Mouse (Mus musculus) embryonic facial prominence, embryonic 14.5 days (tissue): Measurements from ENCODE around the gene Gm9821. TPM values are rescaled to one million over a fixed set of nuclear protein-coding genes. Genes with fewer than 3 reads are reported as not detected.
A peak's percentile ranks its signal among the peaks of the same experiment; 100 is the strongest.

Experiments
- ATAC-seq: fragments of 200-750 bp; cut with Nextera tagmentation; 2 replicates; pipeline ENCODE4 v1.8.0; 2017; ENCODE audit warnings: low read depth, moderate number of reproducible peaks, moderate TSS enrichment
- DNase-seq: peaks from one replicate; pipeline ENCODE4 v3.0.0-alpha.2; 2015; ENCODE audit warnings: low spot score
- H3K27ac ChIP-seq: fragments of 300-500 bp; sonication (generic); replicated peaks from 2 replicates; pipeline ENCODE4 v1.5.1; 2014; ENCODE audit warnings: low read depth, mild to moderate bottlenecking, low read length, moderate library complexity
- H3K27me3 ChIP-seq: fragments of 300-500 bp; sonication (generic); replicated peaks from 2 replicates; pipeline ENCODE4 v1.6.1; 2014; ENCODE audit warnings: low read length; ENCODE audit not compliant: control insufficient read depth, insufficient read depth
- H3K36me3 ChIP-seq: fragments of 300-500 bp; sonication (generic); 2 replicates; pipeline ENCODE4 v1.6.1; 2014; ENCODE audit warnings: low read length, mixed read lengths; ENCODE audit not compliant: control insufficient read depth, insufficient read depth
- H3K4me1 ChIP-seq: fragments of 300-500 bp; sonication (generic); 2 replicates; pipeline ENCODE4 v1.6.1; 2014; ENCODE audit warnings: antibody characterized with exemption, low read length; ENCODE audit not compliant: control insufficient read depth, insufficient read depth
- H3K4me2 ChIP-seq: fragments of 300-500 bp; sonication (generic); 2 replicates; pipeline ENCODE4 v1.6.1; 2014; ENCODE audit warnings: low read depth, mild to moderate bottlenecking, low read length, moderate library complexity, mixed read lengths
- H3K4me3 ChIP-seq: fragments of 300-500 bp; sonication (generic); 2 replicates; pipeline ENCODE4 v1.5.1; 2014; ENCODE audit warnings: low read depth, mild to moderate bottlenecking, low read length
- H3K9ac ChIP-seq: fragments of 300-500 bp; sonication (generic); 2 replicates; pipeline ENCODE4 v1.6.1; 2014; ENCODE audit warnings: low read depth, mild to moderate bottlenecking, low read length, moderate library complexity, mixed read lengths
- H3K9me3 ChIP-seq: fragments of 300-500 bp; sonication (generic); 2 replicates; pipeline ENCODE4 v1.6.1; 2016; ENCODE audit warnings: low read length; ENCODE audit not compliant: control insufficient read depth
- WGBS: fragments of 180-500 bp; shearing (Covaris S2); extraction: QIAGEN DNeasy Blood & Tissue Kit; methylation state at CpG from one replicate; pipeline ENCODE4 v1.1.7; 2014; 5-methylcytosine and 5-hydroxymethylcytosine counted together
- polyA plus RNA-seq: library from polyadenylated mRNA; unstranded; fragments of >200 nt; fragmentation: Nextera tagmentation; extraction: Ambion mirVana; gene quantifications from 2 replicates; pipeline ENCODE4 v1.2.1, GENCODE M21; 2014

Gene Gm9821
- polyA plus RNA-seq, 1 experiment from 2014 or later: 0.70 TPM

GRCm38 (mm10) chr2:91912616-91913015 lies 32.9 kb upstream of the Gm9821 start:
- ATAC-seq (no peak), DNase-seq (no peak)
- Histone ChIP-seq H3K9ac (no peak overlapping the region), H3K4me1 (no peaks in the 10 kb centered on the region), H3K4me3 (no peak overlapping the region), H3K9me3 (no peaks in the 10 kb centered on the region), H3K27me3 (no peaks in the 10 kb centered on the region), H3K4me2 (no peak overlapping the region), H3K36me3 (peaks cover 80% of the 10 kb centered on the region), H3K27ac (no peak overlapping the region)
- WGBS: 70% methylated on average over 3 of the region's 3 CpGs

- H3K36me3 ChIP-seq: peaks cover 88% of the 10 kb centered on the region
- H3K27ac ChIP-seq: no peak overlapping the region
- H3K4me1 ChIP-seq: no peaks in the 10 kb centered on the region
- H3K4me3 ChIP-seq: no peak overlapping the region
- H3K9ac ChIP-seq: no peak overlapping the region
- no peak overlapping the region for H3K4me2 ChIP-seq
- ATAC-seq (no peak), DNase-seq (no peak)
- WGBS: 82% methylated on average over 7 of the region's 7 CpGs
- no peaks in the 10 kb centered on the region for H3K9me3 ChIP-seq
- H3K27me3 ChIP-seq: no peaks in the 10 kb centered on the region
Observed at GRCm38 (mm10) chr2:91913328-91914110, 32.0 kb upstream of the Gm9821 start.

- 94% methylated on average over 7 of the region's 7 CpGs for WGBS
- ATAC-seq (no peak), DNase-seq (no peak)
- Histone ChIP-seq H3K27me3 (peaks cover 7% of the 10 kb centered on the region), H3K36me3 (peaks cover 71% of the 10 kb centered on the region), H3K4me2 (no peak overlapping the region), H3K4me3 (no peak overlapping the region), H3K4me1 (peaks cover 2% of the 10 kb centered on the region), H3K27ac (no peak overlapping the region), H3K9ac (no peak overlapping the region), H3K9me3 (no peaks in the 10 kb centered on the region)
Observed at GRCm38 (mm10) chr2:91916346-91916977, 29.0 kb upstream of the Gm9821 start.

- ATAC-seq (no peak), DNase-seq (no peak)
- Histone ChIP-seq H3K27ac (no peak overlapping the region), H3K36me3 (peaks cover 65% of the 10 kb centered on the region), H3K4me3 (no peak overlapping the region), H3K27me3 (peaks cover 13% of the 10 kb centered on the region), H3K4me2 (no peak overlapping the region), H3K9ac (no peak overlapping the region), H3K9me3 (no peaks in the 10 kb centered on the region), H3K4me1 (peaks cover 6% of the 10 kb centered on the region)
- 87% methylated on average over 7 of the region's 7 CpGs for WGBS
Observed at GRCm38 (mm10) chr2:91917096-91917495, 28.4 kb upstream of the Gm9821 start.

GRCm38 (mm10) chr2:91920130-91920529 lies 25.4 kb upstream of the Gm9821 start:
- no peaks in the 10 kb centered on the region for H3K9me3 ChIP-seq

GRCm38 (mm10) chr2:91921181-91921789 lies 24.2 kb upstream of the Gm9821 start:
- Histone ChIP-seq H3K4me3 (peak overlapping the region; percentile 62), H3K9me3 (no peaks in the 10 kb centered on the region), H3K27ac (no peak overlapping the region), H3K4me1 (peaks cover 21% of the 10 kb centered on the region), H3K9ac (peak overlapping the region; percentile 59), H3K4me2 (peak overlapping the region; percentile 96), H3K27me3 (peaks cover 39% of the 10 kb centered on the region), H3K36me3 (peaks cover 26% of the 10 kb centered on the region)
- 4% methylated on average over 31 of the region's 31 CpGs for WGBS
- 0 out of 2 replicates have a peak, but pooled peaks have one; percentile 21 for ATAC-seq
- peak; percentile 79 for DNase-seq

More at GRCm38 (mm10) chr2:91920130-91920529, 25.4 kb upstream of the Gm9821 start:
- Histone ChIP-seq H3K36me3 (peaks cover 37% of the 10 kb centered on the region), H3K4me2 (no peak overlapping the region), H3K27ac (no peak overlapping the region), H3K27me3 (peaks cover 39% of the 10 kb centered on the region), H3K4me3 (no peak overlapping the region), H3K4me1 (peaks cover 21% of the 10 kb centered on the region), H3K9ac (no peak overlapping the region)
- ATAC-seq (no peak), DNase-seq (no peak)
- WGBS: 72% methylated on average over 4 of the region's 4 CpGs

- Histone ChIP-seq H3K9me3 (no peaks in the 10 kb centered on the region), H3K4me1 (peaks cover 21% of the 10 kb centered on the region), H3K27me3 (peaks cover 39% of the 10 kb centered on the region), H3K36me3 (peaks cover 21% of the 10 kb centered on the region), H3K9ac (peak overlapping the region; percentile 59), H3K4me3 (peak overlapping the region; percentile 62), H3K4me2 (peak overlapping the region; percentile 96), H3K27ac (no peak overlapping the region)
- DNase-seq (peak; percentile 65), ATAC-seq (peak; percentile 67)
- WGBS: under 1% methylated on average over 41 of the region's 64 CpGs
Observed at GRCm38 (mm10) chr2:91921790-91922570, 23.5 kb upstream of the Gm9821 start.
